Mouse (Mus musculus): ENCODE results near the gene Pde4c. TPM values are rescaled to one million over a fixed set of nuclear protein-coding genes. Genes with fewer than 3 reads are reported as not detected.

Pde4c gene
- polyA plus RNA-seq, 1 experiment from 2014 or later, result 0.27 TPM

- H3K9ac ChIP-seq (replicated peaks; ENCODE audit: low read depth, low read length), result peak overlapping the region; percentile 39; the same call in 1 of the 2 replicates
- peaks cover 6% of the 10 kb centered on the region; the same call in 1 of the 2 replicates for H3K4me1 ChIP-seq (ENCODE audit: control insufficient read depth, insufficient read depth, low read length)
- no peaks in the 10 kb centered on the region for H3K27me3 ChIP-seq (ENCODE audit: control insufficient read depth, insufficient read depth, low read length)
- peak overlapping the region; percentile 42 for H3K4me2 ChIP-seq (ENCODE audit: low read depth, low read length)
- H3K9me3 ChIP-seq (ENCODE audit: control insufficient read depth, low read length), result no peaks in the 10 kb centered on the region
- no peak for ATAC-seq (ENCODE audit: low read depth)
- 3% methylated on average over 34 of the region's 34 CpGs for WGBS
- no peak overlapping the region for H3K27ac ChIP-seq (ENCODE audit: low read depth, low read length)
- peaks cover 32% of the 10 kb centered on the region for H3K36me3 ChIP-seq (ENCODE audit: control insufficient read depth, insufficient read depth, low read length)
- no peak overlapping the region for H3K4me3 ChIP-seq (ENCODE audit: low read depth, low read length)
Observed at GRCm38 (mm10) chr8:70765838-70766570, 42.5 kb downstream of the Pde4c start.

GRCm38 (mm10) chr8:70766571-70767440 lies 43.3 kb downstream of the Pde4c start:
- H3K4me2 ChIP-seq (ENCODE audit: low read depth, low read length), result peak overlapping the region; percentile 42; the same call in 1 of the 2 replicates
- ATAC-seq (ENCODE audit: low read depth), result no peak
- H3K27me3 ChIP-seq (ENCODE audit: control insufficient read depth, insufficient read depth, low read length), result no peaks in the 10 kb centered on the region
- WGBS, result 9% methylated on average over 21 of the region's 21 CpGs
- peaks cover 3% of the 10 kb centered on the region; the same call in 1 of the 2 replicates for H3K4me1 ChIP-seq (ENCODE audit: control insufficient read depth, insufficient read depth, low read length)
- H3K9ac ChIP-seq (replicated peaks; ENCODE audit: low read depth, low read length), result peak overlapping the region; percentile 39
- H3K9me3 ChIP-seq (ENCODE audit: control insufficient read depth, low read length), result no peaks in the 10 kb centered on the region
- no peak overlapping the region for H3K27ac ChIP-seq (ENCODE audit: low read depth, low read length)
- H3K36me3 ChIP-seq (ENCODE audit: control insufficient read depth, insufficient read depth, low read length), result peaks cover 40% of the 10 kb centered on the region
- no peak overlapping the region for H3K4me3 ChIP-seq (ENCODE audit: low read depth, low read length)

- no peak overlapping the region for H3K4me3 ChIP-seq (ENCODE audit: low read depth, low read length)
- ATAC-seq (ENCODE audit: low read depth), result no peak
- H3K4me2 ChIP-seq (ENCODE audit: low read depth, low read length), result no peak overlapping the region
- H3K27ac ChIP-seq (ENCODE audit: low read depth, low read length), result no peak overlapping the region
- peaks cover 45% of the 10 kb centered on the region for H3K36me3 ChIP-seq (ENCODE audit: control insufficient read depth, insufficient read depth, low read length)
- H3K9ac ChIP-seq (replicated peaks; ENCODE audit: low read depth, low read length), result no peak overlapping the region
- peaks cover 3% of the 10 kb centered on the region; the same call in 1 of the 2 replicates for H3K4me1 ChIP-seq (ENCODE audit: control insufficient read depth, insufficient read depth, low read length)
- H3K9me3 ChIP-seq (ENCODE audit: control insufficient read depth, low read length), result no peaks in the 10 kb centered on the region
- no peaks in the 10 kb centered on the region for H3K27me3 ChIP-seq (ENCODE audit: control insufficient read depth, insufficient read depth, low read length)
- 86% methylated on average over 6 of the region's 6 CpGs for WGBS
Observed at GRCm38 (mm10) chr8:70767503-70767902, 44.0 kb downstream of the Pde4c start.

GRCm38 (mm10) chr8:70768231-70768776 lies 44.8 kb downstream of the Pde4c start:
- no peak overlapping the region for H3K27ac ChIP-seq (ENCODE audit: low read depth, low read length)
- H3K27me3 ChIP-seq (ENCODE audit: control insufficient read depth, insufficient read depth, low read length), result no peaks in the 10 kb centered on the region
- no peak overlapping the region for H3K9ac ChIP-seq (replicated peaks; ENCODE audit: low read depth, low read length)
- no peak overlapping the region for H3K4me2 ChIP-seq (ENCODE audit: low read depth, low read length)
- WGBS, result 96% methylated on average over 32 of the region's 32 CpGs
- H3K9me3 ChIP-seq (ENCODE audit: control insufficient read depth, low read length), result no peaks in the 10 kb centered on the region
- H3K36me3 ChIP-seq (ENCODE audit: control insufficient read depth, insufficient read depth, low read length), result peaks cover 45% of the 10 kb centered on the region
- no peak overlapping the region for H3K4me3 ChIP-seq (ENCODE audit: low read depth, low read length)
- no peak for ATAC-seq (ENCODE audit: low read depth)
- peaks cover 7% of the 10 kb centered on the region for H3K4me1 ChIP-seq (ENCODE audit: control insufficient read depth, insufficient read depth, low read length)

GRCm38 (mm10) chr8:70768956-70769355 lies 45.4 kb downstream of the Pde4c start:
- H3K9me3 ChIP-seq (ENCODE audit: control insufficient read depth, low read length), result no peaks in the 10 kb centered on the region
- no peak overlapping the region for H3K4me3 ChIP-seq (ENCODE audit: low read depth, low read length)
- no peak overlapping the region for H3K4me2 ChIP-seq (ENCODE audit: low read depth, low read length)
- no peak overlapping the region for H3K9ac ChIP-seq (replicated peaks; ENCODE audit: low read depth, low read length)
- WGBS, result 86% methylated on average over 16 of the region's 16 CpGs
- no peaks in the 10 kb centered on the region for H3K27me3 ChIP-seq (ENCODE audit: control insufficient read depth, insufficient read depth, low read length)
- no peak overlapping the region for H3K27ac ChIP-seq (ENCODE audit: low read depth, low read length)
- peaks cover 46% of the 10 kb centered on the region for H3K36me3 ChIP-seq (ENCODE audit: control insufficient read depth, insufficient read depth, low read length)
- H3K4me1 ChIP-seq (ENCODE audit: control insufficient read depth, insufficient read depth, low read length), result peaks cover 13% of the 10 kb centered on the region
- peak; percentile 19; the same call in 1 of the 2 replicates for ATAC-seq (ENCODE audit: low read depth)

- no peak overlapping the region for H3K4me3 ChIP-seq (ENCODE audit: low read depth, low read length)
- no peak overlapping the region for H3K9ac ChIP-seq (replicated peaks; ENCODE audit: low read depth, low read length)
- no peak overlapping the region for H3K4me2 ChIP-seq (ENCODE audit: low read depth, low read length)
- WGBS, result 8% methylated on average over 26 of the region's 26 CpGs
- H3K27ac ChIP-seq (ENCODE audit: low read depth, low read length), result no peak overlapping the region
- ATAC-seq (ENCODE audit: low read depth), result peak; percentile 73
- peaks cover 17% of the 10 kb centered on the region for H3K4me1 ChIP-seq (ENCODE audit: control insufficient read depth, insufficient read depth, low read length)
- H3K36me3 ChIP-seq (ENCODE audit: control insufficient read depth, insufficient read depth, low read length), result peaks cover 50% of the 10 kb centered on the region
- H3K9me3 ChIP-seq (ENCODE audit: control insufficient read depth, low read length), result no peaks in the 10 kb centered on the region
- H3K27me3 ChIP-seq (ENCODE audit: control insufficient read depth, insufficient read depth, low read length), result no peaks in the 10 kb centered on the region
Observed at GRCm38 (mm10) chr8:70769359-70769758, 45.8 kb downstream of the Pde4c start.

GRCm38 (mm10) chr8:70769858-70770257 lies 46.3 kb downstream of the Pde4c start:
- no peaks in the 10 kb centered on the region for H3K9me3 ChIP-seq (ENCODE audit: control insufficient read depth, low read length)
- no peak for ATAC-seq (ENCODE audit: low read depth)
- H3K4me1 ChIP-seq (ENCODE audit: control insufficient read depth, insufficient read depth, low read length), result peaks cover 21% of the 10 kb centered on the region
- peaks cover 53% of the 10 kb centered on the region for H3K36me3 ChIP-seq (ENCODE audit: control insufficient read depth, insufficient read depth, low read length)
- no peak overlapping the region for H3K27ac ChIP-seq (ENCODE audit: low read depth, low read length)
- no peak overlapping the region for H3K4me2 ChIP-seq (ENCODE audit: low read depth, low read length)
- H3K4me3 ChIP-seq (ENCODE audit: low read depth, low read length), result no peak overlapping the region
- H3K27me3 ChIP-seq (ENCODE audit: control insufficient read depth, insufficient read depth, low read length), result no peaks in the 10 kb centered on the region
- H3K9ac ChIP-seq (replicated peaks; ENCODE audit: low read depth, low read length), result no peak overlapping the region
- 75% methylated on average over 12 of the region's 12 CpGs for WGBS

- peaks cover 53% of the 10 kb centered on the region for H3K36me3 ChIP-seq (ENCODE audit: control insufficient read depth, insufficient read depth, low read length)
- no peak overlapping the region for H3K27ac ChIP-seq (ENCODE audit: low read depth, low read length)
- no peak overlapping the region for H3K4me2 ChIP-seq (ENCODE audit: low read depth, low read length)
- no peak for ATAC-seq (ENCODE audit: low read depth)
- no peaks in the 10 kb centered on the region for H3K27me3 ChIP-seq (ENCODE audit: control insufficient read depth, insufficient read depth, low read length)
- no peaks in the 10 kb centered on the region for H3K9me3 ChIP-seq (ENCODE audit: control insufficient read depth, low read length)
- no peak overlapping the region for H3K4me3 ChIP-seq (ENCODE audit: low read depth, low read length)
- whole genome bisulfite sequencing, result 98% methylated on average over 13 of the region's 13 CpGs
- no peak overlapping the region for H3K9ac ChIP-seq (replicated peaks; ENCODE audit: low read depth, low read length)
- H3K4me1 ChIP-seq (ENCODE audit: control insufficient read depth, insufficient read depth, low read length), result peaks cover 29% of the 10 kb centered on the region
Observed at GRCm38 (mm10) chr8:70770748-70771147, 47.2 kb downstream of the Pde4c start.
